Mouse (Mus musculus): Measurements from ENCODE around the gene Col7a1. TPM values are rescaled to one million over a fixed set of nuclear protein-coding genes. Genes with fewer than 3 reads are reported as not detected.
A peak's percentile ranks its signal among the peaks of the same experiment; 100 is the strongest.

Gene Col7a1
- polyA plus RNA-seq, 1 experiment from 2014 or later: 1.1 TPM

DNA sequence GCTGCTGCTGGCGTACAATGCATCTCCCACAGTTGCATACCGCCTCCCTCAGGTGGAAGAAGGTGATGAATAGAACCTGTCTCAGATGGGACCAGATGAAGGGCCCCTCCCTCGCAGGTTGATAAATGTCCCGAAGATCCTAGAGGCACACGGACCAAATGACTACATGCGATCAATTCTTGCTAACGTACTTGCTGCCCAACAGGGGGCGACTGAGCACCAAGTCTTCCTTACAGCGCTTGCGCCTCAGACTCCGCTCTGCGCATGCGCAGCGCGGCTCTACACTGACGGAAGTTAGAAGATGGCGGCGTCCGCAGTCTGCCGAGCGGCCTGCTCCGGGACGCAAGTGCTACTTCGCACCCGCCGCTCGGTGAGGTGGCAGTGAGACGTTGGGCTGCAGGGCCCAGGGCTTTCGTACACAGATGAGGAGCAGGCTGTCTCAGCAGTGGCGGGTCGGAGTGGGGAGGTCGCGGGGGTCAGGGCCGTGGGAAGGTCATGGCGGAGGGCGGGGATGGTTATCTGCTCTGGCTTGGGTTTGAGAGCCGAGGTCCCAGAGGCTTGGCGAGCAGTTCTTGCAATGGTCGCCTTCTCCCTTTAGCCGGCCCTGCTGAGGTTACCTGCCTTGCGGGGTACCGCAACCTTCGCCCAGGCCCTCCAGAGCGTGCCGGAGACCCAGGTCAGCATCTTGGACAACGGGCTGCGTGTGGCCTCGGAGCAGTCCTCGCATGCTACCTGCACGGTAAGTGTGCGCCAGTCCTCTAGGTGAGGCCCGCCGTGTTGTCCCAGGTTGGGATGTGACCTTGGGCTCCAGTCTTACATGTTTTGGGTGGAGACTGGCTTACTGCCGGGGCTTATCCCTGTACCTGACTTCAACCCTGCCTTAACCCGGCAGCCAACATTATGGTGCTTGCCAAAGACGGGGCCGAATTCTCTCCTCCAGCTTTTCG lies 16.7 kb upstream of the Col7a1 start, which contains the start of gene Uqcrc1:
Uqcrc1 (plus strand) TSS at position 216 of the 947 bp plus-strand sequence.
- WGBS: 1% methylated on average over 57 of the region's 58 CpGs
- DNase-seq (ENCODE audit: low spot score) (peak; percentile 99), ATAC-seq (peak; percentile 91)
- Histone ChIP-seq H3K9me3 (replicated peaks; ENCODE audit: control insufficient read depth, low read length) (no peaks in the 10 kb centered on the region), H3K4me2 (ENCODE audit: low read length) (peak within 1 kb of the TSS; percentile 64), H3K36me3 (ENCODE audit: control insufficient read depth, insufficient read depth, low read length) (peaks cover 33% of the 10 kb centered on the region), H3K27me3 (replicated peaks; ENCODE audit: control insufficient read depth, insufficient read depth, low read length) (no peaks in the 10 kb centered on the region), H3K4me3 (ENCODE audit: low read depth, low read length) (peak within 1 kb of the TSS; percentile 74), H3K4me1 (ENCODE audit: control insufficient read depth, insufficient read depth, low read length) (peaks cover 5% of the 10 kb centered on the region), H3K27ac (ENCODE audit: low read depth, low read length) (no peak within 1 kb of the TSS; the same call in 1 of the 2 replicates), H3K9ac (ENCODE audit: low read length) (peak within 1 kb of the TSS; percentile 93)

DNA sequence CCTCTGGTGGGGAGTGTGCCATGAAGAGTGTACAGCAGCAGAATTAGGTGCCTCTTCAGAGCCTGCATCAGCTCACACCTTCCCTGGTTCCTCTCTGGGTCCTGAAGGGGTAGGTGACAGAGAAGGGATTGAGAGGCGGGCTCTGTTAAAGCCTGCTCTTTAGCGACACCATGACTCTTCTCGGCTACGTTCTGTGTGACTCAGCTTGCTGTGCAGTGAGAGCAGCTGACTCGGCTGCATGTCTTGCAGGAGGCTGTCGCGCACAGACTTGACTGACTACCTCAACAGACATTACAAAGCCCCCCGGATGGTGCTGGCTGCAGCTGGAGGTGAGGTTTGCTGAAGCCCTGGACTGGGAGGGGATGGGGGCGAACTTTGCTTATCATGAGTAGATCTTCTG lies 8.3 kb upstream of the Col7a1 start:
- 86% methylated on average over 9 of the region's 9 CpGs for WGBS
- no peak for DNase-seq (ENCODE audit: low spot score)

DNA sequence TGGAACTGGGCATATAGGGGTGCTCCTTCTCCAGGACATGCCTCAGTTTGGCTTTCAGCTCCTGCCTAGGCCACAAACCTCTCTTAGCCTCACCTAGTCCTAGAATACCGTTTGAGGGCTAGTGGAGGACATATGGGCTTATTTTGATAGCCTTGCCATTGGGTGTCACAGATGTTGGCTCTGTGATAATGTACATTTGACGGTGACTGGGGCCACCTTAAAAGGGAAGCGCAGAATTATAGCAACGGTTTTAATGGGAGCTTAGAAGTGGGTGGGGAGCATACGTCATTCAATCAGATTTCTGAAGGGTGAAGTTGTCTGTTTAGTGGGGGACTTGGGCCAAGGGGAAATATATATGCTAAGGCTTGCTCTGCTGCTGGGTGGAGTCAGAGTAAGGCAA lies 7.8 kb upstream of the Col7a1 start:
- Histone ChIP-seq H3K9me3 (replicated peaks; ENCODE audit: control insufficient read depth, low read length) (no peaks in the 10 kb centered on the region), H3K27ac (ENCODE audit: low read depth, low read length) (no peak overlapping the region), H3K4me2 (ENCODE audit: low read length) (no peak overlapping the region), H3K27me3 (replicated peaks; ENCODE audit: control insufficient read depth, insufficient read depth, low read length) (no peaks in the 10 kb centered on the region), H3K4me1 (ENCODE audit: control insufficient read depth, insufficient read depth, low read length) (no peaks in the 10 kb centered on the region), H3K4me3 (ENCODE audit: low read depth, low read length) (no peak overlapping the region), H3K36me3 (ENCODE audit: control insufficient read depth, insufficient read depth, low read length) (peaks cover 92% of the 10 kb centered on the region), H3K9ac (ENCODE audit: low read length) (no peak overlapping the region)
- ATAC-seq (no peak), DNase-seq (ENCODE audit: low spot score) (no peak)
- WGBS: 91% methylated on average over 5 of the region's 5 CpGs

More for the DNA sequence above, 8.3 kb upstream of the Col7a1 start:
- peaks cover 93% of the 10 kb centered on the region for H3K36me3 ChIP-seq (ENCODE audit: control insufficient read depth, insufficient read depth, low read length)
- H3K9ac ChIP-seq (ENCODE audit: low read length): no peak overlapping the region
- no peak overlapping the region for H3K4me2 ChIP-seq (ENCODE audit: low read length)
- no peaks in the 10 kb centered on the region for H3K27me3 ChIP-seq (replicated peaks; ENCODE audit: control insufficient read depth, insufficient read depth, low read length)
- H3K27ac ChIP-seq (ENCODE audit: low read depth, low read length): no peak overlapping the region
- no peaks in the 10 kb centered on the region for H3K4me1 ChIP-seq (ENCODE audit: control insufficient read depth, insufficient read depth, low read length)
- no peak overlapping the region for H3K4me3 ChIP-seq (ENCODE audit: low read depth, low read length)
- no peak for ATAC-seq
- H3K9me3 ChIP-seq (replicated peaks; ENCODE audit: control insufficient read depth, low read length): no peaks in the 10 kb centered on the region

DNA sequence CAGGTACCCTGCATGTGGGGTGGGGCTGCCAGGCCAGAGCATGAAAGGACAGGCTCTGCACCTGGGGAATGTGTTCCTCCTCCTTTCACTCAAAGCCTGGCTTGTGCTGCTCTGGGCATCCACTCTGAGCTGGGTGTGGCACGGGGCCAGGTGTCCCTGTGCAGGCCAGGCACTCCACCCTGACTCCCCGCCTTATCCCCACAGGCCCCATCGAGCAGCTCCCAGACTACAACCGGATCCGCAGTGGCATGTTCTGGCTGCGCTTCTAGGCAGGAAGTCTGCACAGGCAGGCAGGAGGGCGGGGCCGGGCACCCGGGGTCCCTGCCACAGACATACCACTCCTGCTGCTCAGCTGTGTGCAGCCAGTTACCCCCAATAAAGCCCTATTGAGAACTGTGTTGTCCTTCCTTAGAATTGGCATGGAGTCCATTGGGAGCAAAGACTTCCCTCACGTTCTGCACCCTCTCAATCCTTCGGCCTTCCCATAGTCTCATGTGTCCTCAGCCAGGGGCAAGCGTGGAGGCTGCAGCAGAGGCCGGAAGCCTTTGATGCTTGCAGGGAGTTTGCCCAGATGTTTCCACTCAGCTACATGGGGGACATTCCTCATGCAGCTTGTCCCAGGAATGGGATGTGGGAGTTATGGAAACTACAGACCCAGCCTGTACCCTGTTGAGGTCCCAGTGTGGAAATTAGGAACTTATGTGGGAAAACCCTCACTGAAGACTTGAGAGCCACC lies 4.0 kb upstream of the Col7a1 start:
- H3K4me2 ChIP-seq (ENCODE audit: low read length): no peak overlapping the region
- H3K4me3 ChIP-seq (ENCODE audit: low read depth, low read length): no peak overlapping the region
- no peak overlapping the region for H3K9ac ChIP-seq (ENCODE audit: low read length)
- no peaks in the 10 kb centered on the region for H3K4me1 ChIP-seq (ENCODE audit: control insufficient read depth, insufficient read depth, low read length)
- H3K9me3 ChIP-seq (replicated peaks; ENCODE audit: control insufficient read depth, low read length): no peaks in the 10 kb centered on the region
- DNase-seq (ENCODE audit: low spot score): peak; percentile 6
- 94% methylated on average over 13 of the region's 13 CpGs for WGBS
- peaks cover 14% of the 10 kb centered on the region; the same call in 1 of the 2 replicates for H3K27me3 ChIP-seq (replicated peaks; ENCODE audit: control insufficient read depth, insufficient read depth, low read length)
- no peak for ATAC-seq
- H3K27ac ChIP-seq (ENCODE audit: low read depth, low read length): no peak overlapping the region
- H3K36me3 ChIP-seq (ENCODE audit: control insufficient read depth, insufficient read depth, low read length): peaks cover 63% of the 10 kb centered on the region

DNA sequence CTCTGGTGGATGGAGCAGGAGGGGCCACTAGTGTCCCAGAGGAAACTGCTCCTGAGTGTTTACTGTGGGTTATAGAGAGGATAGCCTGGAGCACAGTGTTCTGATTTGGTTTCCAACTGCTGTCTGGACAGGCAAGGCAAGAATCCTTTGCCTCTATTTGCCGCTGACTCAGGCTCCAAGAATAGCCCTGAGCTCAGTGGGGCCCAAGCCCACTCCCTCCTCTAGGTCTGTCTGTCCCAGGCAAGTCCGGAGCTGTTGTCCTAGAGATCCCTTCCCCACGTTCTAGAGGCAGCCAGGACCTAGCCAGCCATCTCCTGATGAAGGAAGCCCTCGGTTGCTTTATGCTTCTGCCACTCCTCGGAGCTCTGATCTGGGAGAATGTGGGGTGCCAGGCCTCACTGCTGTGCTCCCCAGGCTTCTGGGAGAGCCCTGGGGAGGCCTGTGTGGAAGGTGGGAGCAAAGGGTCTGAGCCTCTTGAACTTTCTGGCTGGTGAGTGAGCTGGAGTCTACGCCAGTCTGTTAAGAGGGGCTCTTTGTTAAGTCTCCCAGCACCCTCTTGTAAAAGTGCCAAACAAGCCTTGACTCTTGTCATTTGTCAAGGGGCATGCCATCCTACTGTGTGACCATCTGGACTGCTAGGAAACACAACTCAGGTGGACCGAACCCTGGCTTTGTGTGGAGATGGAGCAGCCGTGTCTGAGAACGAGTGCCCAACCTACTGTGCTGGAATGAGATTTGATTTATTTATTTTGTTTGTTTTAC lies 3.2 kb upstream of the Col7a1 start:
- Histone ChIP-seq H3K4me1 (ENCODE audit: control insufficient read depth, insufficient read depth, low read length) (no peaks in the 10 kb centered on the region), H3K4me3 (ENCODE audit: low read depth, low read length) (no peak overlapping the region)
- no peak for DNase-seq (ENCODE audit: low spot score)

DNA sequence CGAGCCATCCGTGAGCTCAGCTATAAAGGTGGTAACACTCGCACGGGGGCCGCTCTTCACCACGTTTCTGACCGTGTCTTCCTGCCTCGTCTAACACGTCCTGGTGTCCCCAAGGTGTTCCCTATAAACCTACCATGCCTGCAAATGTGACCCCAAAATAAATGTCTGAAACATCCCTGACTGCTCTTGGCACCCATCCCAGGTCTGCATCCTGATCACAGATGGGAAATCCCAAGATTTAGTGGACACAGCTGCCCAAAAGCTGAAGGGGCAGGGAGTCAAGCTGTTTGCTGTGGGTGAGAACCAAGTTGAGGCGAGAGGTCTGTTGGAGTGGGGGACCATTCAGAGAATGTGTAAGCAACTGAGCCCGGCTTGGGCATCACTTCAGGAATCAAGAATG lies 1.9 kb downstream of the Col7a1 start:
- 96% methylated on average over 11 of the region's 11 CpGs for WGBS
- H3K36me3 ChIP-seq (ENCODE audit: control insufficient read depth, insufficient read depth, low read length): peaks cover 4% of the 10 kb centered on the region
- no peak overlapping the region for H3K27ac ChIP-seq (ENCODE audit: low read depth, low read length)
- no peaks in the 10 kb centered on the region for H3K4me1 ChIP-seq (ENCODE audit: control insufficient read depth, insufficient read depth, low read length)
- H3K9ac ChIP-seq (ENCODE audit: low read length): no peak overlapping the region
- no peak overlapping the region for H3K4me3 ChIP-seq (ENCODE audit: low read depth, low read length)
- H3K27me3 ChIP-seq (replicated peaks; ENCODE audit: control insufficient read depth, insufficient read depth, low read length): peaks cover 14% of the 10 kb centered on the region; the same call in 1 of the 2 replicates
- no peaks in the 10 kb centered on the region for H3K9me3 ChIP-seq (replicated peaks; ENCODE audit: control insufficient read depth, low read length)
- H3K4me2 ChIP-seq (ENCODE audit: low read length): no peak overlapping the region
- no peak for ATAC-seq
- DNase-seq (ENCODE audit: low spot score): no peak

More for the DNA sequence above, 3.2 kb upstream of the Col7a1 start:
- no peak overlapping the region for H3K9ac ChIP-seq (ENCODE audit: low read length)
- no peak overlapping the region for H3K4me2 ChIP-seq (ENCODE audit: low read length)
- no peaks in the 10 kb centered on the region for H3K9me3 ChIP-seq (replicated peaks; ENCODE audit: control insufficient read depth, low read length)
- ATAC-seq: no peak
- H3K27ac ChIP-seq (ENCODE audit: low read depth, low read length): 0 out of 2 replicates have a peak overlapping the region, but pooled peaks have one; percentile 27
- H3K36me3 ChIP-seq (ENCODE audit: control insufficient read depth, insufficient read depth, low read length): peaks cover 55% of the 10 kb centered on the region
- WGBS: 90% methylated on average over 9 of the region's 9 CpGs
- peaks cover 14% of the 10 kb centered on the region; the same call in 1 of the 2 replicates for H3K27me3 ChIP-seq (replicated peaks; ENCODE audit: control insufficient read depth, insufficient read depth, low read length)

DNA sequence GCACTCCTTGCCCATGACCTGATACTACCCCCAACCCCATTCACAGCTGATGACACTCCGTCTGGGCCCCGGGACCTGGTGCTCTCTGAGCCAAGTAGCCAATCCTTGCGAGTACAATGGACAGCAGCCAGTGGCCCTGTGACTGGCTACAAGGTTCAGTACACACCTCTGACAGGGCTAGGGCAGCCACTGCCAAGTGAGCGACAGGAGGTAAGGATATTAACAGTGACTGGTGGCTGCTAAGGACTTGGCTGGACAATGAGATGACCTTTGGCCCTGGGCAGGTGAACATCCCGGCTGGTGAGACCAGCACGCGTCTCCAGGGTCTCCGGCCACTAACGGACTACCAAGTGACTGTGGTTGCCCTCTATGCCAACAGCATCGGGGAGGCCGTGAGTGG lies 2.5 kb downstream of the Col7a1 start:
- H3K27me3 ChIP-seq (replicated peaks; ENCODE audit: control insufficient read depth, insufficient read depth, low read length): peaks cover 14% of the 10 kb centered on the region; the same call in 1 of the 2 replicates
- ATAC-seq: no peak
- H3K36me3 ChIP-seq (ENCODE audit: control insufficient read depth, insufficient read depth, low read length): 0 out of 2 replicates have a peak, but pooled peaks cover 2% of the 10 kb centered on the region
- DNase-seq (ENCODE audit: low spot score): no peak
- no peak overlapping the region for H3K4me2 ChIP-seq (ENCODE audit: low read length)
- no peaks in the 10 kb centered on the region for H3K9me3 ChIP-seq (replicated peaks; ENCODE audit: control insufficient read depth, low read length)
- no peaks in the 10 kb centered on the region for H3K4me1 ChIP-seq (ENCODE audit: control insufficient read depth, insufficient read depth, low read length)
- H3K4me3 ChIP-seq (ENCODE audit: low read depth, low read length): no peak overlapping the region
- H3K27ac ChIP-seq (ENCODE audit: low read depth, low read length): no peak overlapping the region
- WGBS: 92% methylated on average over 11 of the region's 11 CpGs
- H3K9ac ChIP-seq (ENCODE audit: low read length): no peak overlapping the region

DNA sequence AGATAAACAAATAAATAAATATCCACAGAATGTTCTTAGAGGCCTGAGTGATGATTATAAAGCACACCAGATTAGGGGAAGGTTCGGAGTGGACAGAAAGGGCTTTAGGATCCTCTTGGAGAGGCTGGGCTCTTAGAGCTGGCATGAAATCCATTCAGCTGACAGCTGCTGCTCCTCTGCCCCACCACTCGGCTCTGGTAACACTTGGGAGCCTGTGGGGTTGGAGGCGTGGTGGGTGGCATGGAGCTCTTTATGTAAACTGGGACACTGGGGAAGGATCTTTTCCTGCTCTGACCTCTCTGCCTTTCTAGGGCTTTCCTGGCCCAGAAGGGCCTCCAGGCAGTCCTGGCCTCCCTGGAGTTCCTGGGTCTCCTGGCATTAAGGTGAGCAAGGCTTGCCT lies 10.2 kb downstream of the Col7a1 start:
- Histone ChIP-seq H3K36me3 (ENCODE audit: control insufficient read depth, insufficient read depth, low read length) (no peaks in the 10 kb centered on the region), H3K4me2 (ENCODE audit: low read length) (no peak overlapping the region), H3K27ac (ENCODE audit: low read depth, low read length) (no peak overlapping the region), H3K4me3 (ENCODE audit: low read depth, low read length) (no peak overlapping the region), H3K27me3 (replicated peaks; ENCODE audit: control insufficient read depth, insufficient read depth, low read length) (no peaks in the 10 kb centered on the region), H3K4me1 (ENCODE audit: control insufficient read depth, insufficient read depth, low read length) (no peaks in the 10 kb centered on the region), H3K9me3 (replicated peaks; ENCODE audit: control insufficient read depth, low read length) (no peaks in the 10 kb centered on the region), H3K9ac (ENCODE audit: low read length) (no peak overlapping the region)
- WGBS: 77% methylated on average over 3 of the region's 3 CpGs
- ATAC-seq (no peak), DNase-seq (ENCODE audit: low spot score) (no peak)

Measured in forebrain, embryonic 14.5 days (tissue).